Mouse (Mus musculus): ENCODE data around the gene Nxf3.

- TF ChIP-seq CTCF (IDR thresholded peaks at IDR 0.05; ENCODE audit: borderline replicate concordance, extremely low read depth, insufficient read depth, insufficient read length) (no peak), POLR2A (IDR thresholded peaks at IDR 0.05; ENCODE audit: borderline replicate concordance, extremely low read depth, insufficient read depth, insufficient read length, poor library complexity, severe bottlenecking) (no peak)
Measured at GRCm38 (mm10) chrX:136094421-136094820, 9.4 kb upstream of the Nxf3 start.
